Mouse (Mus musculus) erythroblast, embryonic 14.5 days (primary cell): ENCODE data around the gene Pno1. TPM values are rescaled to one million over a fixed set of nuclear protein-coding genes. Genes with fewer than 3 reads are reported as not detected.
"Not testable (repeated sequence)": the region's sequence is repeated elsewhere in the genome, so short reads cannot be mapped to it uniquely, and the experiment has no call there.

Experiments used
- H3K27me3 ChIP-seq: 2 replicates; pipeline ENCODE4 v1.6.1; 2012; ENCODE audit warnings: inconsistent platforms; ENCODE audit not compliant: control insufficient read depth
- H3K36me3 ChIP-seq: 2 replicates; pipeline ENCODE4 v1.6.1; 2012; ENCODE audit warnings: mild to moderate bottlenecking, inconsistent platforms; ENCODE audit not compliant: control insufficient read depth
- H3K4me1 ChIP-seq: 2 replicates; pipeline ENCODE4 v1.6.1; 2012; ENCODE audit warnings: inconsistent platforms; ENCODE audit not compliant: control insufficient read depth
- H3K4me3 ChIP-seq: replicated peaks from 2 replicates; pipeline ENCODE3; 2012; ENCODE audit warnings: moderate library complexity, mild to moderate bottlenecking, inconsistent platforms
- H3K9me3 ChIP-seq: 2 replicates; pipeline ENCODE4 v1.6.1; 2012; ENCODE audit warnings: low read length, inconsistent platforms, mixed read lengths; ENCODE audit not compliant: control insufficient read depth
- GATA1 ChIP-seq: IDR thresholded peaks from 2 replicates; pipeline ENCODE4 v1.6.1; 2012; ENCODE audit warnings: low read length, inconsistent platforms, mixed read lengths
- TAL1 ChIP-seq: IDR thresholded peaks from 3 replicates; pipeline ENCODE4 v1.6.1; 2012; ENCODE audit warnings: low read length, inconsistent platforms, mixed read lengths
- polyA plus RNA-seq: library from polyadenylated mRNA; stranded (reverse); fragments of >175 nt; gene quantifications from 2 replicates; pipeline ENCODE4 v1.2.3, GENCODE M21; 2012

Gene Pno1
- 0.67 and 1.0 TPM in 2 replicates for polyA plus RNA-seq

- peaks cover 21% of the 10 kb centered on the region for H3K36me3 ChIP-seq
- H3K27me3 ChIP-seq: no peaks in the 10 kb centered on the region
- H3K4me3 ChIP-seq: peak within 1 kb of the TSS; percentile 78
- H3K9me3 ChIP-seq: no peaks in the 10 kb centered on the region
- TF ChIP-seq TAL1: no peak
- TF ChIP-seq GATA1: no peak
- peaks cover 31% of the 10 kb centered on the region for H3K4me1 ChIP-seq
These were observed at the start of gene Pno1 for GRCm38 (mm10) chr11:17211258-17212140. Gene Pno1, minus strand, starts transcription at chr11:17211568.

- Histone ChIP-seq H3K9me3 (no peaks in the 10 kb centered on the region), H3K4me1 (peaks cover 18% of the 10 kb centered on the region), H3K36me3 (peaks cover 2% of the 10 kb centered on the region; the same call in 1 of the 2 replicates), H3K4me3 (peak overlapping the region; percentile 97), H3K27me3 (no peaks in the 10 kb centered on the region)
- no peak for TF ChIP-seq GATA1
- TF ChIP-seq TAL1: no peak
These were observed 46.5 kb upstream of the Pno1 start for GRCm38 (mm10) chr11:17257861-17258260.

- H3K4me3 ChIP-seq: peak within 1 kb of the TSS; percentile 97
- no peak for TF ChIP-seq GATA1
- TF ChIP-seq TAL1: no peak
- H3K4me1 ChIP-seq: peaks cover 18% of the 10 kb centered on the region
- H3K9me3 ChIP-seq: no peaks in the 10 kb centered on the region
- H3K27me3 ChIP-seq: no peaks in the 10 kb centered on the region
- H3K36me3 ChIP-seq: no peaks in the 10 kb centered on the region
These were observed 46.1 kb upstream of the Pno1 start, which contains the start of gene C1d for GRCm38 (mm10) chr11:17257443-17257842. Gene C1d, plus strand, starts transcription at chr11:17257579.

GRCm38 (mm10) chr11:17256813-17257365 is 45.5 kb upstream of the Pno1 start:
- Histone ChIP-seq H3K4me1 (peaks cover 18% of the 10 kb centered on the region), H3K9me3 (no peaks in the 10 kb centered on the region), H3K27me3 (no peaks in the 10 kb centered on the region), H3K36me3 (no peaks in the 10 kb centered on the region), H3K4me3 (peak overlapping the region; percentile 97)
- TF ChIP-seq TAL1 (no peak), GATA1 (no peak)

GRCm38 (mm10) chr11:17248715-17249114 is 37.3 kb upstream of the Pno1 start:
- TF ChIP-seq TAL1 (no peak), GATA1 (no peak)

GRCm38 (mm10) chr11:17238598-17238997 is 27.2 kb upstream of the Pno1 start:
- H3K4me1 ChIP-seq: peaks cover 15% of the 10 kb centered on the region
- not testable (repeated sequence) for H3K9me3 ChIP-seq, H3K27me3 ChIP-seq

More at GRCm38 (mm10) chr11:17248715-17249114, 37.3 kb upstream of the Pno1 start:
- Histone ChIP-seq H3K4me1 (no peaks in the 10 kb centered on the region), H3K9me3 (no peaks in the 10 kb centered on the region), H3K4me3 (no peak overlapping the region), H3K27me3 (no peaks in the 10 kb centered on the region), H3K36me3 (no peaks in the 10 kb centered on the region)

GRCm38 (mm10) chr11:17236449-17237037 is 25.2 kb upstream of the Pno1 start:
- no peak for TF ChIP-seq GATA1
- TF ChIP-seq TAL1: no peak
- H3K27me3 ChIP-seq: no peaks in the 10 kb centered on the region
- peaks cover 15% of the 10 kb centered on the region for H3K4me1 ChIP-seq
- no peak overlapping the region for H3K4me3 ChIP-seq
- peaks cover 28% of the 10 kb centered on the region for H3K36me3 ChIP-seq
- no peaks in the 10 kb centered on the region for H3K9me3 ChIP-seq

More at GRCm38 (mm10) chr11:17238598-17238997, 27.2 kb upstream of the Pno1 start:
- peaks cover 11% of the 10 kb centered on the region for H3K36me3 ChIP-seq
- H3K4me3 ChIP-seq: not testable (repeated sequence)

- peaks cover 11% of the 10 kb centered on the region for H3K4me1 ChIP-seq
- no peaks in the 10 kb centered on the region for H3K9me3 ChIP-seq
- no peak for TF ChIP-seq GATA1
- TF ChIP-seq TAL1: no peak
- no peaks in the 10 kb centered on the region for H3K27me3 ChIP-seq
- H3K36me3 ChIP-seq: peaks cover 59% of the 10 kb centered on the region
- H3K4me3 ChIP-seq: no peak overlapping the region
These were observed 21.4 kb upstream of the Pno1 start for GRCm38 (mm10) chr11:17232792-17233191.

- no peaks in the 10 kb centered on the region for H3K9me3 ChIP-seq
- no peaks in the 10 kb centered on the region for H3K27me3 ChIP-seq
- peaks cover 57% of the 10 kb centered on the region for H3K36me3 ChIP-seq
- TF ChIP-seq GATA1 (no peak), TAL1 (no peak)
- no peak overlapping the region for H3K4me3 ChIP-seq
- H3K4me1 ChIP-seq: no peaks in the 10 kb centered on the region
These were observed 9.8 kb upstream of the Pno1 start for GRCm38 (mm10) chr11:17221126-17221525.
